Mouse (Mus musculus) hindbrain, embryonic 13.5 days (tissue): ENCODE results near the gene Itpkc. TPM values are rescaled to one million over a fixed set of nuclear protein-coding genes. Genes with fewer than 3 reads are reported as not detected.

Experiments used
- ATAC-seq: fragments of 200-750 bp; cut with Nextera tagmentation; 2 replicates; pipeline ENCODE4 v1.8.0; 2017; ENCODE audit warnings: moderate TSS enrichment; ENCODE audit not compliant: low FRiP score
- H3K27ac ChIP-seq: fragments of 300-500 bp; sonication (generic); 2 replicates; pipeline ENCODE4 v1.5.1; 2015; ENCODE audit warnings: inconsistent platforms, mild to moderate bottlenecking, moderate library complexity
- H3K27me3 ChIP-seq: fragments of 300-500 bp; sonication (generic); 2 replicates; pipeline ENCODE4 v1.6.1; 2015; ENCODE audit warnings: mild to moderate bottlenecking, inconsistent platforms
- H3K36me3 ChIP-seq: fragments of 300-500 bp; sonication (generic); 2 replicates; pipeline ENCODE4 v1.6.1; 2015; ENCODE audit warnings: mild to moderate bottlenecking, inconsistent platforms
- H3K4me1 ChIP-seq: fragments of 300-500 bp; sonication (generic); replicated peaks from 2 replicates; pipeline ENCODE4 v1.6.1; 2015; ENCODE audit warnings: inconsistent platforms
- H3K4me2 ChIP-seq: fragments of 300-500 bp; sonication (generic); 2 replicates; pipeline ENCODE4 v1.6.1; 2015; ENCODE audit warnings: inconsistent platforms, mild to moderate bottlenecking, moderate library complexity
- H3K4me3 ChIP-seq: fragments of 300-500 bp; sonication (generic); 2 replicates; pipeline ENCODE4 v1.5.1; 2015; ENCODE audit warnings: mild to moderate bottlenecking, inconsistent platforms
- H3K9ac ChIP-seq: fragments of 300-500 bp; sonication (generic); 2 replicates; pipeline ENCODE4 v1.6.1; 2015; ENCODE audit warnings: mild to moderate bottlenecking, inconsistent platforms
- H3K9me3 ChIP-seq: fragments of 300-500 bp; sonication (generic); 2 replicates; pipeline ENCODE4 v1.6.1; 2016; ENCODE audit warnings: inconsistent platforms
- WGBS: fragments of 180-500 bp; shearing (Covaris S2); methylation state at CpG from one replicate; pipeline ENCODE4 v1.1.7; 2015; 5-methylcytosine and 5-hydroxymethylcytosine counted together
- polyA plus RNA-seq: library from polyadenylated mRNA; unstranded; fragments of >200 nt; fragmentation: Nextera tagmentation; extraction: Ambion mirVana; gene quantifications from 2 replicates; pipeline ENCODE4 v1.2.1, GENCODE M21; 2015

Gene Itpkc
- polyA plus RNA-seq: 6.1 and 6.5 TPM in 2 replicates

DNA sequence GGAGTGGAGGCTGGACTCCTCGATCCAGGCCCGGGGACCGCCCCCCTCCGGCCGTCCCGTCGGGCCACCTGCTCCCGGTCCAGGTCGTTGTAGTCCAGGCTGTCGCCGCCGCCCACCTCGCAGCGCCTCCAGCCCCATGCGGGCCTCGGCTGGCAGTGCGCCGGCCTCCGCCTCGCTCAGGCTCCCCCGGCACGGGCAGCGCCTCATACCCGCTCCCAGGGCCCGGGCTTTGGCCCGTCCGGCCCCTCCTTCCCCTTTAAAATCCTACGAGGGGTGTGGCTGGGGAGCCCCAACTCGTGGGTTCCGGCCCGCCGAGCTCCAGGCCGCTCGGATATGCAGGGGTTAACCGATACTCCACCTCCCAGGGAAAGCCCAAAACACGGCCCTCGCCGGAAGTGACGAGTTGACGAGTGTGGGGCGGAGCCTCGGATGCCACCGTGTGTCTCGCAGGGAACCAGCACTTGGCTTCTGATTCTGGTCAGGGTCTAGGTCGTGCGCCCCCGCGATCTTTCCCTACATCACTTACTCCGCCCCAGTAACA lies at the start of gene Itpkc:
TSS of gene Itpkc (minus strand) at position 381 of the 541 bp plus-strand sequence.
- peak within 1 kb of the TSS; percentile 71 for H3K4me3 ChIP-seq
- H3K4me2 ChIP-seq: peak within 1 kb of the TSS; percentile 99
- H3K9me3 ChIP-seq: no peaks in the 10 kb centered on the region
- peak; percentile 75 for ATAC-seq
- H3K27ac ChIP-seq: peak within 1 kb of the TSS; percentile 84
- peaks cover 6% of the 10 kb centered on the region; the same call in 1 of the 2 replicates for H3K36me3 ChIP-seq
- H3K9ac ChIP-seq: peak within 1 kb of the TSS; percentile 93
- H3K4me1 ChIP-seq: peaks cover 63% of the 10 kb centered on the region
- H3K27me3 ChIP-seq: no peaks in the 10 kb centered on the region
- under 1% methylated on average over 49 of the region's 49 CpGs for WGBS

DNA sequence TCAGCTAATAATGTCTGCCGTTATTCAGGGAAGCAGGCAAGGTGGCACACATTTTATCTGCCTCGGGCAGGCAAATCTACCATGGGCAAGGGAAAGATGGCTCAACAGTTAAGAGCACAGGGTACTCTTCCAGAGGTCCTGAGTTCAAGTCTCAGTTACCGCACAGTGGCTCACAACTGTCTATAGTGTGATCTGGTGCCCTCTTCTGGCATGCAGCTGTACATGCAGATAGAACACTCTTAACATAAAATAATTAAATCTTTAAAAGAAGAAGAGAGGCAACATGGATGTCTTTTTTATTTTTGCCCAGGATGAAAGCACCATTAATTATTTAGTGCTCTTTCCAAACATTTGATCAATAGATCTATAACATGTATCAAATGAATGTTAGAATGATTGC lies 48.7 kb upstream of the Itpkc start:
- H3K9me3 ChIP-seq: no peaks in the 10 kb centered on the region
- 94% methylated on average over 3 of the region's 3 CpGs for WGBS
- H3K4me2 ChIP-seq: no peak overlapping the region

GRCm38 (mm10) chr7:27276021-27276420 lies 47.6 kb upstream of the Itpkc start:
- no peak overlapping the region for H3K9ac ChIP-seq
- H3K4me2 ChIP-seq: no peak overlapping the region
- no peak for ATAC-seq
- peaks cover 90% of the 10 kb centered on the region for H3K36me3 ChIP-seq
- no peaks in the 10 kb centered on the region for H3K9me3 ChIP-seq
- no peak overlapping the region for H3K27ac ChIP-seq
- H3K4me3 ChIP-seq: no peak overlapping the region
- H3K4me1 ChIP-seq: no peaks in the 10 kb centered on the region
- WGBS: 65% methylated on average over 7 of the region's 7 CpGs
- H3K27me3 ChIP-seq: no peaks in the 10 kb centered on the region

More for the DNA sequence above, 48.7 kb upstream of the Itpkc start:
- H3K36me3 ChIP-seq: peaks cover 90% of the 10 kb centered on the region
- no peaks in the 10 kb centered on the region for H3K27me3 ChIP-seq
- no peak overlapping the region for H3K27ac ChIP-seq
- no peak overlapping the region for H3K4me3 ChIP-seq
- ATAC-seq: no peak
- no peaks in the 10 kb centered on the region for H3K4me1 ChIP-seq
- no peak overlapping the region for H3K9ac ChIP-seq

GRCm38 (mm10) chr7:27274916-27275315 lies 46.5 kb upstream of the Itpkc start:
- no peak for ATAC-seq
- 92% methylated on average over 4 of the region's 4 CpGs for WGBS

GRCm38 (mm10) chr7:27273739-27274351 lies 45.4 kb upstream of the Itpkc start:
- Histone ChIP-seq H3K36me3 (peaks cover 90% of the 10 kb centered on the region), H3K9ac (no peak overlapping the region), H3K27ac (no peak overlapping the region), H3K27me3 (no peaks in the 10 kb centered on the region), H3K9me3 (no peaks in the 10 kb centered on the region), H3K4me3 (no peak overlapping the region), H3K4me2 (no peak overlapping the region), H3K4me1 (no peaks in the 10 kb centered on the region)
- ATAC-seq: no peak
- WGBS: 59% methylated on average over 32 of the region's 32 CpGs

More at GRCm38 (mm10) chr7:27274916-27275315, 46.5 kb upstream of the Itpkc start:
- Histone ChIP-seq H3K9me3 (no peaks in the 10 kb centered on the region), H3K4me2 (no peak overlapping the region), H3K4me1 (no peaks in the 10 kb centered on the region), H3K27me3 (no peaks in the 10 kb centered on the region), H3K27ac (no peak overlapping the region), H3K9ac (no peak overlapping the region), H3K36me3 (peaks cover 90% of the 10 kb centered on the region), H3K4me3 (no peak overlapping the region)

GRCm38 (mm10) chr7:27271423-27271822 lies 43.0 kb upstream of the Itpkc start:
- Histone ChIP-seq H3K4me2 (no peak overlapping the region), H3K9me3 (no peaks in the 10 kb centered on the region), H3K4me3 (no peak overlapping the region), H3K27me3 (no peaks in the 10 kb centered on the region), H3K27ac (no peak overlapping the region), H3K9ac (no peak overlapping the region), H3K4me1 (no peaks in the 10 kb centered on the region), H3K36me3 (peaks cover 90% of the 10 kb centered on the region)
- no peak for ATAC-seq
- 92% methylated on average over 8 of the region's 8 CpGs for WGBS

- no peak for ATAC-seq
Measured at GRCm38 (mm10) chr7:27266515-27267128, 38.2 kb upstream of the Itpkc start.

DNA sequence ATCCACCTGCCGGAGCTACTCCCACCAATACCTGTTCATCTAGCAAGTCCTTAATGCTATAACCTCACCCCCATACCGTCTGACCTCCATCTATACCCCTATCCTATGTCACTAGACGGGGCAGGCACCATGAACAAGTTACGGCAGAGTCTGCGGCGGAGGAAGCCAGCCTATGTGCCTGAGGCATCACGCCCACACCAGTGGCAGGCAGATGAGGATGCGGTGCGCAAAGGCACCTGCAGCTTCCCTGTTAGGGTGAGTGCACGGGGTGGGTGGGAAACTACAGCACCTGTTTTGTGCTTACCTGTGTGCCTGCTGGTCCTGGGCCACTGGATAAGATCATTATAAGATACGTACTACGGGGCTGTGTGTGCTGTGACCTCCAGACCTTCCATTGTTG lies 36.3 kb upstream of the Itpkc start:
- Histone ChIP-seq H3K4me3 (no peak overlapping the region), H3K27ac (no peak overlapping the region), H3K4me1 (peaks cover 25% of the 10 kb centered on the region), H3K27me3 (no peaks in the 10 kb centered on the region), H3K36me3 (peaks cover 80% of the 10 kb centered on the region), H3K9ac (no peak overlapping the region), H3K4me2 (no peak overlapping the region), H3K9me3 (no peaks in the 10 kb centered on the region)
- ATAC-seq: no peak
- 94% methylated on average over 12 of the region's 12 CpGs for WGBS

More at GRCm38 (mm10) chr7:27266515-27267128, 38.2 kb upstream of the Itpkc start:
- Histone ChIP-seq H3K4me3 (no peak overlapping the region), H3K27me3 (no peaks in the 10 kb centered on the region), H3K9me3 (no peaks in the 10 kb centered on the region), H3K36me3 (peaks cover 99% of the 10 kb centered on the region), H3K27ac (no peak overlapping the region), H3K9ac (no peak overlapping the region), H3K4me1 (peaks cover 7% of the 10 kb centered on the region), H3K4me2 (no peak overlapping the region)
- 75% methylated on average over 20 of the region's 20 CpGs for WGBS

- H3K9me3 ChIP-seq: no peaks in the 10 kb centered on the region
- H3K27ac ChIP-seq: no peak overlapping the region
- no peak overlapping the region for H3K4me3 ChIP-seq
- H3K4me1 ChIP-seq: peaks cover 41% of the 10 kb centered on the region
- peaks cover 52% of the 10 kb centered on the region for H3K36me3 ChIP-seq
- H3K27me3 ChIP-seq: no peaks in the 10 kb centered on the region
- peak overlapping the region; percentile 76; the same call in 1 of the 2 replicates for H3K4me2 ChIP-seq
- ATAC-seq: no peak
- WGBS: 80% methylated on average over 6 of the region's 6 CpGs
- H3K9ac ChIP-seq: no peak overlapping the region
Measured at GRCm38 (mm10) chr7:27261888-27262287, 33.4 kb upstream of the Itpkc start.

- peak overlapping the region; percentile 30; the same call in 1 of the 2 replicates for H3K27ac ChIP-seq
- H3K4me2 ChIP-seq: peak overlapping the region; percentile 76
- H3K36me3 ChIP-seq: peaks cover 41% of the 10 kb centered on the region
- 33% methylated on average over 7 of the region's 7 CpGs for WGBS
- ATAC-seq: no peak
- H3K9me3 ChIP-seq: no peaks in the 10 kb centered on the region
- peaks cover 48% of the 10 kb centered on the region for H3K4me1 ChIP-seq
- H3K9ac ChIP-seq: peak overlapping the region; percentile 91
- H3K4me3 ChIP-seq: peak overlapping the region; percentile 62
- no peaks in the 10 kb centered on the region for H3K27me3 ChIP-seq
Measured at GRCm38 (mm10) chr7:27260856-27261255, 32.4 kb upstream of the Itpkc start.

DNA sequence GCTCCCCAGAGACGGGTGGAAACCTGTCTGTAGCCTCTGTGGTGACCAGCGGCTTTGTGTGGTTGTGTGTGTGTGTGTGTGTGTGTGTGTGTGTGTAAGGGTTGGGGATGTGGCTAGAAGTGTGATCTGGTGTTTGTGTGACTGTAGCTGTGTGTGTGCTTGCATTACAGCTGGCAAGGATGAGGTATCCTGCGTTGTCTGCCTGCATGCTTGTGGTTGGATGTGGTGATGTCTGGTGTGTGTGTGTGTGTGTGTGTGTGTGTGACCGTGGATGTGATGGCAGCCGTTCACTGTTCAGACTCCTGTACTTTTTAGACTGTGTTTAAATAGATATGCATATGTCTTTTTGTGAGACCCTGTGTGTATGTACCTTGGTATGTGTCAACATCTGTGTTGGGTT lies 31.3 kb upstream of the Itpkc start:
- Histone ChIP-seq H3K4me2 (peak overlapping the region; percentile 76), H3K4me1 (peaks cover 48% of the 10 kb centered on the region), H3K27ac (peak overlapping the region; percentile 96), H3K4me3 (peak overlapping the region; percentile 62), H3K9ac (peak overlapping the region; percentile 91), H3K9me3 (no peaks in the 10 kb centered on the region), H3K36me3 (peaks cover 32% of the 10 kb centered on the region), H3K27me3 (no peaks in the 10 kb centered on the region)
- no peak; the same call in 1 of the 2 replicates for ATAC-seq
- 15% methylated on average over 5 of the region's 5 CpGs for WGBS

- no peaks in the 10 kb centered on the region for H3K27me3 ChIP-seq
- ATAC-seq: 0 out of 2 replicates have a peak, but pooled peaks have one; percentile 2
- H3K4me3 ChIP-seq: peak overlapping the region; percentile 62
- H3K36me3 ChIP-seq: peaks cover 32% of the 10 kb centered on the region
- H3K27ac ChIP-seq: peak overlapping the region; percentile 96
- peaks cover 48% of the 10 kb centered on the region for H3K4me1 ChIP-seq
- no peaks in the 10 kb centered on the region for H3K9me3 ChIP-seq
- H3K9ac ChIP-seq: peak overlapping the region; percentile 91
- H3K4me2 ChIP-seq: peak overlapping the region; percentile 76
- 1% methylated on average over 9 of the region's 9 CpGs for WGBS
Measured at GRCm38 (mm10) chr7:27259271-27259721, 30.8 kb upstream of the Itpkc start.
